Mouse (Mus musculus) thymus, adult 2 months (tissue): ENCODE measurements around the gene 3110040M04Rik.

Experiments used
- CTCF ChIP-seq: fragments of 200-500 bp; IDR thresholded peaks from 2 replicates; pipeline ENCODE4 v1.5.1; 2012; ENCODE audit warnings: mild to moderate bottlenecking, control low read depth, low read length, moderate library complexity, borderline replicate concordance; ENCODE audit not compliant: control insufficient read depth, poor library complexity, insufficient read depth; ENCODE audit errors: extremely low read depth
- POLR2A ChIP-seq: fragments of 200-500 bp; IDR thresholded peaks from 2 replicates; pipeline ENCODE4 v1.6.1; 2012; ENCODE audit warnings: mild to moderate bottlenecking, low read length, control low read depth, moderate library complexity; ENCODE audit not compliant: control insufficient read depth, poor library complexity, insufficient read depth; ENCODE audit errors: extremely low read depth

- TF ChIP-seq CTCF: no peak
- TF ChIP-seq POLR2A: no peak
Measured at GRCm38 (mm10) chr1:151245165-151245564, 41.2 kb downstream of the 3110040M04Rik start.
